Mouse (Mus musculus): ENCODE measurements around the gene Fzd5. TPM values are rescaled to one million over a fixed set of nuclear protein-coding genes. Genes with fewer than 3 reads are reported as not detected.

The Fzd5 gene
- polyA plus RNA-seq, 1 experiment: 1.5 TPM

GRCm38 (mm10) chr1:64681499-64681898 is 56.1 kb downstream of the Fzd5 start:
- peaks cover 6% of the 10 kb centered on the region for H3K79me3 ChIP-seq (ENCODE audit: low read depth)
- H3ac ChIP-seq (ENCODE audit: control insufficient read depth, insufficient read length, low read depth): no peak overlapping the region
- TF ChIP-seq CTCF (IDR thresholded peaks at IDR 0.05; ENCODE audit: control insufficient read depth, insufficient read depth, insufficient read length) (no peak), MYOD1 (IDR thresholded peaks at IDR 0.05; ENCODE audit: control insufficient read depth, insufficient read length, low read depth) (no peak), MAX (IDR thresholded peaks at IDR 0.05) (no peak), USF1 (IDR thresholded peaks at IDR 0.05; ENCODE audit: low read depth) (no peak), FOSL1 (IDR thresholded peaks at IDR 0.05; ENCODE audit: insufficient read depth, low read length, poor library complexity, severe bottlenecking) (no peak), MYOG (IDR thresholded peaks at IDR 0.05; ENCODE audit: control insufficient read depth, extremely low read depth, insufficient read length) (no peak), CEBPB (IDR thresholded peaks at IDR 0.05; ENCODE audit: low read depth) (no peak)
- no peaks in the 10 kb centered on the region for H3K27me3 ChIP-seq (ENCODE audit: control insufficient read depth, insufficient read depth, insufficient read length)
- no peak overlapping the region for H3K4me3 ChIP-seq (ENCODE audit: insufficient read depth, poor library complexity, severe bottlenecking)
- no peaks in the 10 kb centered on the region for H3K79me2 ChIP-seq (ENCODE audit: control insufficient read depth, insufficient read depth)
- H3K36me3 ChIP-seq (ENCODE audit: control insufficient read depth, insufficient read depth): no peaks in the 10 kb centered on the region

Other genes with a start within 250 kb of the Fzd5 start
- gene Creb1, start 205.1 kb downstream of the Fzd5 start, polyA plus RNA-seq (2012; fragmentation: generic; extraction: Trizol): 11.2 TPM
- gene Mettl21a, start 120.5 kb downstream of the Fzd5 start, polyA plus RNA-seq (2012; fragmentation: generic; extraction: Trizol): 27.9 TPM
- 40.5 TPM for gene Ccnyl1, start 47.3 kb downstream of the Fzd5 start, polyA plus RNA-seq (2012; fragmentation: generic; extraction: Trizol)
- gene Plekhm3, start 219.1 kb upstream of the Fzd5 start, polyA plus RNA-seq (2012; fragmentation: generic; extraction: Trizol): 2.3 TPM

Data from C2C12 (cell line).